Mouse (Mus musculus) MEL (cell line): ENCODE results near the gene Abcb11. TPM values are rescaled to one million over a fixed set of nuclear protein-coding genes. Genes with fewer than 3 reads are reported as not detected.

ENCODE experiments used
- DNase-seq: peaks from one replicate; pipeline ENCODE4 v3.0.0; 2011; ENCODE audit warnings: low read depth, low spot score
- H3K27ac ChIP-seq: 2 replicates; pipeline ENCODE4 v1.5.1; 2012; ENCODE audit warnings: low read depth, mild to moderate bottlenecking, control low read depth, low read length, moderate library complexity; ENCODE audit not compliant: control insufficient read depth
- H3K27me3 ChIP-seq, 2 experiments: fragments of 150-350 bp in 1 of 2; sonication (generic) in 1 of 2; 2 replicates each; pipeline ENCODE4 v1.6.1; 2012; ENCODE audit warnings: low read length in 2 of 2, mild to moderate bottlenecking in 2 of 2, improper control_type of control experiment in 1 of 2, moderate library complexity in 1 of 2; ENCODE audit not compliant: insufficient read depth in 2 of 2, control insufficient read depth in 1 of 2
- H3K36me3 ChIP-seq, 2 experiments: 2 replicates each; pipeline ENCODE4 v1.6.1; 2012 to 2014; ENCODE audit warnings: low read length in 2 of 2, improper control_type of control experiment in 1 of 2, inconsistent platforms in 1 of 2, mild to moderate bottlenecking in 1 of 2; ENCODE audit not compliant: insufficient read depth in 2 of 2, control insufficient read depth in 1 of 2
- H3K4me1 ChIP-seq, 2 experiments: fragments of 150-350 bp in 1 of 2; sonication (generic) in 1 of 2; 2 replicates each; pipeline ENCODE4 v1.6.1; 2012; ENCODE audit warnings: low read length in 2 of 2, improper control_type of control experiment in 1 of 2, mild to moderate bottlenecking in 1 of 2; ENCODE audit not compliant: insufficient read depth in 2 of 2, control insufficient read depth in 1 of 2
- H3K4me3 ChIP-seq, 2 experiments: fragments of 150-350 bp in 1 of 2; sonication (generic) in 1 of 2; 2 replicates each; pipeline ENCODE4 v1.5.1; 2012; ENCODE audit warnings: low read depth in 2 of 2, low read length in 2 of 2, mild to moderate bottlenecking in 2 of 2, moderate library complexity in 2 of 2, control low read depth in 1 of 2, improper control_type of control experiment in 1 of 2; ENCODE audit not compliant: control insufficient read depth in 1 of 2, insufficient read depth in 1 of 2
- H3K79me2 ChIP-seq: 2 replicates; pipeline ENCODE4 v1.6.1; 2012; ENCODE audit warnings: mild to moderate bottlenecking, low read length, moderate library complexity; ENCODE audit not compliant: control insufficient read depth, poor library complexity, insufficient read depth
- H3K9ac ChIP-seq: 2 replicates; pipeline ENCODE4 v1.6.1; 2012; ENCODE audit warnings: low read depth, mild to moderate bottlenecking, control low read depth, low read length, moderate library complexity; ENCODE audit not compliant: control insufficient read depth, poor library complexity, severe bottlenecking
- H3K9me3 ChIP-seq: fragments of 150-350 bp; sonication (generic); replicated peaks from 2 replicates; pipeline ENCODE4 v1.6.1; 2012; ENCODE audit warnings: mild to moderate bottlenecking, low read length, improper control_type of control experiment, moderate library complexity; ENCODE audit not compliant: insufficient read depth
- BHLHE40 ChIP-seq: IDR thresholded peaks from 2 replicates; pipeline ENCODE4 v1.6.1; 2012; ENCODE audit warnings: low read depth, mild to moderate bottlenecking, inconsistent platforms, low read length, improper control_type of control experiment, borderline replicate concordance
- CHD1 ChIP-seq: IDR thresholded peaks from 2 replicates; pipeline ENCODE4 v1.6.1; 2012; ENCODE audit warnings: low read depth, mild to moderate bottlenecking, inconsistent platforms, low read length, improper control_type of control experiment
- CHD2 ChIP-seq: IDR thresholded peaks from 2 replicates; pipeline ENCODE4 v1.6.1; 2011; ENCODE audit warnings: low read length, improper control_type of control experiment
- CTCF ChIP-seq, 3 experiments: IDR thresholded peaks in 2 of 3; conservative IDR thresholded peaks in 1 of 3; 2 replicates each; pipeline ENCODE4 v1.5.1; 2011 to 2012; ENCODE audit warnings: low read length in 3 of 3, low read depth in 2 of 3, mild to moderate bottlenecking in 2 of 3, improper control_type of control experiment in 1 of 3, inconsistent platforms in 1 of 3, mixed read lengths in 1 of 3, moderate library complexity in 1 of 3; ENCODE audit not compliant: control insufficient read depth in 1 of 3, insufficient read depth in 1 of 3, poor library complexity in 1 of 3, severe bottlenecking in 1 of 3
- ETS1 ChIP-seq: IDR thresholded peaks from 2 replicates; pipeline ENCODE4 v1.6.1; 2012; ENCODE audit warnings: low read depth, mild to moderate bottlenecking, inconsistent platforms, low read length, improper control_type of control experiment, moderate library complexity
- GABPA ChIP-seq: IDR thresholded peaks from 2 replicates; pipeline ENCODE4 v1.6.1; 2012; ENCODE audit warnings: low read depth, mild to moderate bottlenecking, inconsistent platforms, low read length, improper control_type of control experiment, moderate library complexity
- GATA1 ChIP-seq: IDR thresholded peaks from 2 replicates; pipeline ENCODE4 v1.6.1; 2011; ENCODE audit warnings: low read depth, low read length, improper control_type of control experiment
- HCFC1 ChIP-seq: IDR thresholded peaks from 2 replicates; pipeline ENCODE4 v1.6.1; 2012; ENCODE audit warnings: low read depth, mild to moderate bottlenecking, inconsistent platforms, low read length, improper control_type of control experiment, moderate library complexity
- JUND ChIP-seq: IDR thresholded peaks from 2 replicates; pipeline ENCODE4 v1.6.1; 2011; ENCODE audit warnings: low read depth, mild to moderate bottlenecking, improper control_type of control experiment, low read length
- MAZ ChIP-seq: IDR thresholded peaks from 2 replicates; pipeline ENCODE4 v1.6.1; 2012; ENCODE audit warnings: low read depth, mild to moderate bottlenecking, inconsistent platforms, low read length, improper control_type of control experiment
- MEF2A ChIP-seq: IDR thresholded peaks from 2 replicates; pipeline ENCODE4 v1.6.1; 2014; ENCODE audit warnings: low read depth, mild to moderate bottlenecking, inconsistent platforms, low read length, improper control_type of control experiment; ENCODE audit not compliant: poor library complexity, insufficient replicate concordance, severe bottlenecking; ENCODE audit errors: extremely low read depth
- MYB ChIP-seq: IDR thresholded peaks from 2 replicates; pipeline ENCODE4 v1.6.1; 2011; ENCODE audit warnings: mild to moderate bottlenecking, low read depth, low read length, improper control_type of control experiment
- NELFE ChIP-seq: IDR thresholded peaks from 2 replicates; pipeline ENCODE4 v1.6.1; 2011; ENCODE audit warnings: low read depth, low read length, improper control_type of control experiment
- POLR2A ChIP-seq, 2 experiments: IDR thresholded peaks; 2 replicates each; pipeline ENCODE4 v1.6.1; 2011 to 2012; ENCODE audit warnings: low read length in 2 of 2, mild to moderate bottlenecking in 2 of 2, control low read depth in 1 of 2, improper control_type of control experiment in 1 of 2, low read depth in 1 of 2, moderate library complexity in 1 of 2; ENCODE audit not compliant: control insufficient read depth in 1 of 2, insufficient read depth in 1 of 2, poor library complexity in 1 of 2
- POLR2AphosphoS2 ChIP-seq: IDR thresholded peaks from 2 replicates; pipeline ENCODE4 v1.6.1; 2011; ENCODE audit warnings: low read length, improper control_type of control experiment
- POLR2AphosphoS5 ChIP-seq: IDR thresholded peaks from 2 replicates; pipeline ENCODE4 v1.6.1; 2012; ENCODE audit warnings: low read depth, borderline replicate concordance, mild to moderate bottlenecking, inconsistent platforms, low read length, moderate library complexity, mixed read lengths
- RCOR1 ChIP-seq: IDR thresholded peaks from 2 replicates; pipeline ENCODE4 v1.6.1; 2012; ENCODE audit warnings: low read depth, mild to moderate bottlenecking, inconsistent platforms, low read length, improper control_type of control experiment
- TBP ChIP-seq: IDR thresholded peaks from 2 replicates; pipeline ENCODE4 v1.8.0; 2011; ENCODE audit warnings: low read depth, low read length, improper control_type of control experiment
- UBTF ChIP-seq: IDR thresholded peaks from 2 replicates; pipeline ENCODE4 v1.6.1; 2012; ENCODE audit warnings: low read depth, mild to moderate bottlenecking, inconsistent platforms, low read length, improper control_type of control experiment, moderate library complexity, borderline replicate concordance; ENCODE audit not compliant: insufficient read depth
- USF1 ChIP-seq: IDR thresholded peaks from 2 replicates; pipeline ENCODE4 v1.6.1; 2014; ENCODE audit warnings: low read depth, mild to moderate bottlenecking, inconsistent platforms, low read length, improper control_type of control experiment, moderate library complexity
- USF2 ChIP-seq, 2 experiments: IDR thresholded peaks; 2 replicates each; pipeline ENCODE4 v1.6.1; 2011 to 2012; ENCODE audit warnings: improper control_type of control experiment in 2 of 2, low read length in 2 of 2, borderline replicate concordance in 1 of 2, inconsistent platforms in 1 of 2, low read depth in 1 of 2, mild to moderate bottlenecking in 1 of 2; ENCODE audit not compliant: insufficient read depth in 1 of 2
- ZC3H11A ChIP-seq: IDR thresholded peaks from 2 replicates; pipeline ENCODE4 v1.6.1; 2012; ENCODE audit warnings: low read depth, mild to moderate bottlenecking, inconsistent platforms, low read length, improper control_type of control experiment
- ZMIZ1 ChIP-seq: IDR thresholded peaks from 2 replicates; pipeline ENCODE4 v1.6.1; 2012; ENCODE audit warnings: low read depth, mild to moderate bottlenecking, inconsistent platforms, low read length, improper control_type of control experiment, moderate library complexity
- ZNF384 ChIP-seq: IDR thresholded peaks from 2 replicates; pipeline ENCODE4 v1.6.1; 2012; ENCODE audit warnings: low read depth, mild to moderate bottlenecking, inconsistent platforms, low read length, improper control_type of control experiment
- polyA plus RNA-seq, 2 experiments: library from polyadenylated mRNA; stranded (reverse) in 1 of 2; unstranded in 1 of 2; fragments of >175 nt in 1 of 2; fragments of >200 nt in 1 of 2; gene quantifications; 2 replicates each; pipeline versions ENCODE4 v1.2.1 to v1.2.4; 2012; ENCODE audit warnings: low replicate concordance in 2 of 2, low read depth in 1 of 2; ENCODE audit not compliant: insufficient read length in 2 of 2, insufficient read depth in 1 of 2, missing spikeins in 1 of 2
- total RNA-seq: library from RNA; depleted of rRNA; stranded (reverse); fragments of 300-350 nt; gene quantifications from 2 replicates; pipeline ENCODE4 v1.2.3, GENCODE M21; 2012

Gene Abcb11
- total and polyA plus RNA-seq, 3 experiments: not detected

- TF ChIP-seq POLR2A (IDR thresholded peaks at IDR 0.05; ENCODE audit: control insufficient read depth in 1 of 2, insufficient read depth in 1 of 2, low read depth in 1 of 2, low read length in 2 of 2, poor library complexity in 1 of 2) (no peak), MAZ (no peak), ZNF384 (no peak), USF1 (no peak), NELFE (no peak), POLR2AphosphoS5 (no peak), JUND (no peak), CHD2 (no peak), ZMIZ1 (no peak), CTCF (IDR thresholded peaks at IDR 0.05 in 2 of 3, conservative IDR thresholded peaks at IDR 0.05 in 1 of 3; ENCODE audit: control insufficient read depth in 1 of 3, insufficient read depth in 1 of 3, low read depth in 2 of 3, low read length in 3 of 3, poor library complexity in 1 of 3, severe bottlenecking in 1 of 3) (no peak), BHLHE40 (no peak), UBTF (no peak), MEF2A (no peak), POLR2AphosphoS2 (no peak)
- H3K27ac ChIP-seq: no peak overlapping the region
- H3K9me3 ChIP-seq: no peaks in the 10 kb centered on the region
- no peaks in the 10 kb centered on the region for H3K27me3 ChIP-seq
- no peaks in the 10 kb centered on the region for H3K4me1 ChIP-seq
- no peak overlapping the region for H3K4me3 ChIP-seq
- no peaks in the 10 kb centered on the region for H3K36me3 ChIP-seq
- H3K79me2 ChIP-seq: no peaks in the 10 kb centered on the region
- no peak overlapping the region for H3K9ac ChIP-seq
- DNase-seq: no peak
Observed at GRCm38 (mm10) chr2:69323018-69323417, 19.4 kb downstream of the Abcb11 start.

- DNase-seq: no peak
- no peak for TF ChIP-seq CHD2
- Histone ChIP-seq H3K27ac (no peak overlapping the region), H3K9me3 (no peaks in the 10 kb centered on the region), H3K4me1 (no peaks in the 10 kb centered on the region), H3K79me2 (no peaks in the 10 kb centered on the region), H3K9ac (no peak overlapping the region), H3K4me3 (no peak overlapping the region), H3K27me3 (no peaks in the 10 kb centered on the region), H3K36me3 (no peaks in the 10 kb centered on the region)
Observed at GRCm38 (mm10) chr2:69321457-69321856, 21.0 kb downstream of the Abcb11 start.

- no peak for TF ChIP-seq RCOR1
- TF ChIP-seq ZC3H11A: no peak
- TF ChIP-seq GABPA: no peak
- no peak for TF ChIP-seq MYB
- no peak for TF ChIP-seq MAZ
- TF ChIP-seq USF1: no peak
- TF ChIP-seq POLR2A (IDR thresholded peaks at IDR 0.05; ENCODE audit: control insufficient read depth in 1 of 2, insufficient read depth in 1 of 2, low read depth in 1 of 2, low read length in 2 of 2, poor library complexity in 1 of 2): no peak
- TF ChIP-seq TBP: no peak
- no peak for TF ChIP-seq ETS1
- TF ChIP-seq ZNF384: no peak
- TF ChIP-seq USF2 (IDR thresholded peaks at IDR 0.05; ENCODE audit: borderline replicate concordance in 1 of 2, insufficient read depth in 1 of 2, low read depth in 1 of 2, low read length in 2 of 2): no peak
- TF ChIP-seq GATA1: no peak
- TF ChIP-seq CHD1: no peak
- TF ChIP-seq CTCF (IDR thresholded peaks at IDR 0.05 in 2 of 3, conservative IDR thresholded peaks at IDR 0.05 in 1 of 3; ENCODE audit: control insufficient read depth in 1 of 3, insufficient read depth in 1 of 3, low read depth in 2 of 3, low read length in 3 of 3, poor library complexity in 1 of 3, severe bottlenecking in 1 of 3): no peak
- no peak for TF ChIP-seq BHLHE40
- TF ChIP-seq HCFC1: no peak
- no peaks in the 10 kb centered on the region for H3K79me2 ChIP-seq
- no peak for DNase-seq
- H3K4me3 ChIP-seq: no peak overlapping the region
- H3K9ac ChIP-seq: no peak overlapping the region
- no peaks in the 10 kb centered on the region for H3K27me3 ChIP-seq
- H3K9me3 ChIP-seq: no peaks in the 10 kb centered on the region
- no peak overlapping the region for H3K27ac ChIP-seq
- no peaks in the 10 kb centered on the region for H3K36me3 ChIP-seq
- no peaks in the 10 kb centered on the region for H3K4me1 ChIP-seq
Observed at GRCm38 (mm10) chr2:69311337-69311736, 31.1 kb downstream of the Abcb11 start.
